Mouse (Mus musculus) heart, embryonic 11.5 days (tissue): ENCODE measurements at regions not wholly inside any gene's neighbourhood (a gene's known extent, or its start where the extent isn't known, plus 50 kb on each side); places are given as distances from the start of the nearest gene placed in this dataset.
"Not testable (repeated sequence)": the region's sequence is repeated elsewhere in the genome, so short reads cannot be mapped to it uniquely, and the experiment has no call there.

Experiments used
- ATAC-seq: fragments of 200-750 bp; cut with Nextera tagmentation; replicated peaks from 2 replicates; pipeline ENCODE4 v1.8.0; 2017; ENCODE audit warnings: moderate library complexity; ENCODE audit not compliant: insufficient number of reproducible peaks, low FRiP score, low TSS enrichment
- H3K27ac ChIP-seq: fragments of 300-500 bp; sonication (generic); 2 replicates; pipeline ENCODE4 v1.5.1; 2014; ENCODE audit warnings: mild to moderate bottlenecking, low read depth, low read length
- H3K27me3 ChIP-seq: fragments of 300-500 bp; sonication (generic); 2 replicates; pipeline ENCODE4 v1.6.1; 2014; ENCODE audit warnings: mild to moderate bottlenecking, low read length, mixed read lengths; ENCODE audit not compliant: control insufficient read depth, insufficient read depth
- H3K36me3 ChIP-seq: fragments of 300-500 bp; sonication (generic); 2 replicates; pipeline ENCODE4 v1.6.1; 2014; ENCODE audit warnings: mild to moderate bottlenecking, low read length, moderate library complexity, mixed read lengths; ENCODE audit not compliant: control insufficient read depth, insufficient read depth
- H3K4me1 ChIP-seq: fragments of 300-500 bp; sonication (generic); 2 replicates; pipeline ENCODE4 v1.6.1; 2014; ENCODE audit warnings: low read length; ENCODE audit not compliant: control insufficient read depth, insufficient read depth
- H3K4me2 ChIP-seq: fragments of 300-500 bp; sonication (generic); 2 replicates; pipeline ENCODE4 v1.6.1; 2014; ENCODE audit warnings: mild to moderate bottlenecking, moderate library complexity
- H3K4me3 ChIP-seq: fragments of 300-500 bp; sonication (generic); 2 replicates; pipeline ENCODE4 v1.5.1; 2014; ENCODE audit warnings: low read depth, low read length
- H3K9ac ChIP-seq: fragments of 300-500 bp; sonication (generic); 2 replicates; pipeline ENCODE4 v1.6.1; 2014; ENCODE audit warnings: mild to moderate bottlenecking, low read depth, low read length, moderate library complexity
- H3K9me3 ChIP-seq: fragments of 300-500 bp; sonication (generic); replicated peaks from 2 replicates; pipeline ENCODE4 v1.6.1; 2016; ENCODE audit warnings: low read length; ENCODE audit not compliant: control insufficient read depth
- WGBS: fragments of 180-500 bp; shearing (Covaris S2); extraction: QIAGEN DNeasy Blood & Tissue Kit; methylation state at CpG from one replicate; pipeline ENCODE4 v1.1.7; 2014; ENCODE audit not compliant: insufficient replicate concordance; 5-methylcytosine and 5-hydroxymethylcytosine counted together

- no peaks in the 10 kb centered on the region for H3K36me3 ChIP-seq
- no peaks in the 10 kb centered on the region for H3K9me3 ChIP-seq
- H3K27me3 ChIP-seq, result no peaks in the 10 kb centered on the region
- WGBS, result 77% methylated on average over 3 of the region's 3 CpGs
- no peak overlapping the region for H3K4me3 ChIP-seq
- no peaks in the 10 kb centered on the region for H3K4me1 ChIP-seq
- ATAC-seq, result no peak
- H3K4me2 ChIP-seq, result no peak overlapping the region
- no peak overlapping the region for H3K9ac ChIP-seq
- H3K27ac ChIP-seq, result no peak overlapping the region
These were observed 140.4 kb upstream of the Ipo5 start for GRCm38 (mm10) chr14:120770579-120770978.

- H3K4me2 ChIP-seq, H3K4me3 ChIP-seq, ATAC-seq, H3K9me3 ChIP-seq, H3K27me3 ChIP-seq, H3K36me3 ChIP-seq, H3K4me1 ChIP-seq, H3K27ac ChIP-seq, H3K9ac ChIP-seq: not testable (repeated sequence)
- 68% methylated on average over 3 of the region's 4 CpGs for WGBS
These were observed 138.0 kb upstream of the Ipo5 start for GRCm38 (mm10) chr14:120773001-120773400.

- Histone ChIP-seq H3K27ac (no peak overlapping the region), H3K36me3 (no peaks in the 10 kb centered on the region), H3K9ac (no peak overlapping the region), H3K9me3 (no peaks in the 10 kb centered on the region), H3K27me3 (no peaks in the 10 kb centered on the region), H3K4me3 (no peak overlapping the region), H3K4me2 (no peak overlapping the region), H3K4me1 (no peaks in the 10 kb centered on the region)
- ATAC-seq, result no peak
- WGBS, result 78% methylated on average over 4 of the region's 4 CpGs
These were observed 119.0 kb upstream of the Ipo5 start for GRCm38 (mm10) chr14:120791828-120792554.

GRCm38 (mm10) chr14:120797916-120798490, 113.0 kb upstream of the Ipo5 start:
- Histone ChIP-seq H3K27ac (no peak overlapping the region), H3K4me1 (no peaks in the 10 kb centered on the region), H3K9ac (no peak overlapping the region), H3K4me3 (no peak overlapping the region), H3K36me3 (no peaks in the 10 kb centered on the region), H3K9me3 (no peaks in the 10 kb centered on the region), H3K4me2 (no peak overlapping the region), H3K27me3 (no peaks in the 10 kb centered on the region)
- 57% methylated on average over 7 of the region's 7 CpGs for WGBS
- ATAC-seq, result no peak

DNA sequence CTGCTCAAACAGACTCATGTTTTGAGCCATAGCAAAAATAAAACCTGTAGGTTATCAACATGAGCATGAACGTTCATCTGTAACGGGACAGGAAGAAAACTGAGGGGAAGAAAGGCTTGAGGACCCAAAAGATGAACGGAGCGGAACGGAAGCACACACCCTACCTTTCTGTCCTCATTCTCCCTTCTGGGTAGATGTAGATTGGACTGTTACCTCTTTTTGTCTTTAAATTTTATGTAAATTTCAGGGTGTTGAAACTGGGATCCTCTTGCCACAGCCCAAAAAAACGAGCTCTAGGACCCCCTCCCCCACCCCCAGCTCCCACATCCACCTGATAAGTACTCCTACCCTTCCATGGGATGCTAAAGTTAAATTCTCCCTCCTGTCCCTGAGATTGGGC, 107.8 kb upstream of the Ipo5 start:
- peak overlapping the region; percentile 55 for H3K4me2 ChIP-seq
- WGBS, result 64% methylated on average over 6 of the region's 6 CpGs
- H3K9me3 ChIP-seq, result no peaks in the 10 kb centered on the region
- no peak overlapping the region for H3K27ac ChIP-seq
- H3K4me1 ChIP-seq, result no peaks in the 10 kb centered on the region
- no peak overlapping the region for H3K9ac ChIP-seq
- H3K27me3 ChIP-seq, result no peaks in the 10 kb centered on the region
- ATAC-seq, result no peak
- H3K4me3 ChIP-seq, result no peak overlapping the region; the same call in 1 of the 2 replicates
- H3K36me3 ChIP-seq, result no peaks in the 10 kb centered on the region

GRCm38 (mm10) chr14:120803739-120804138, 107.3 kb upstream of the Ipo5 start:
- Histone ChIP-seq H3K9ac (0 out of 2 replicates have a peak overlapping the region, but pooled peaks have one; percentile 49), H3K27me3 (no peaks in the 10 kb centered on the region), H3K4me1 (no peaks in the 10 kb centered on the region), H3K4me2 (peak overlapping the region; percentile 55), H3K9me3 (no peaks in the 10 kb centered on the region), H3K4me3 (peak overlapping the region; percentile 19), H3K27ac (no peak overlapping the region), H3K36me3 (no peaks in the 10 kb centered on the region)
- 10% methylated on average over 12 of the region's 12 CpGs for WGBS
- no peak for ATAC-seq

DNA sequence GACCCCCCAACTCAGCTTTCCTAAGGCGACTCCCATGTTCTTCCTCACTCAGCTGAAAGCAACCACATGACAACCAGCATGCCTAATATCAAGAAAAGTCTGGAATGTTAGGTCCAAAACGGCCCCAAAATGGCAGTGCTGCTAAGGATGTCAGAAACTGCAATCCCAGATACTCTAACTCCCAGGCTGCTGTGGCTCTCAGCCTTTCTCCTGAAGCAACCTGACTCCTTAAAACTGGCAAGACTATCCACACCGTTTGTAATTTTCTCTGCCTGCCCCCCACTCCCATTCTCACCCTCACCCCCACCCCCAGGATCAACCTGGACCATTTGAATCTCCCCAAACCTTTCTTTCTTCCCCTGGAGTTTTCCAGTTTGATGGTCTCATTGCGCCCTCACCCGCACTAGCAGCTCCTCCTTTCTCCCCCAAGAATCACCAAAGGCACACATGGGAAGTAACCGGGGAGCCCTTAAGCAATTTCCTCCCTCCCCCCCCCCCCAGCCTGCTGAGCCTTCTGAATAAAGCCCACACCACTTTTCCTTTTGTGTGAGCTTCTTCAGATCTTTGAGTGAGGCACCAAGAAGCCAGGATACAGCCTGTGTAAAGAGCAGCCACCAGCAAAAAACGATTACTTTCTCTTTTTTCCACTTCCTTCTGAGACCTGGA, 106.7 kb upstream of the Ipo5 start:
- ATAC-seq, result no peak
- no peaks in the 10 kb centered on the region for H3K4me1 ChIP-seq
- no peak overlapping the region for H3K27ac ChIP-seq
- no peak overlapping the region for H3K9ac ChIP-seq
- no peaks in the 10 kb centered on the region for H3K36me3 ChIP-seq
- H3K4me2 ChIP-seq, result peak overlapping the region; percentile 55
- no peaks in the 10 kb centered on the region for H3K27me3 ChIP-seq
- WGBS, result 23% methylated on average over 7 of the region's 7 CpGs
- no peak overlapping the region for H3K4me3 ChIP-seq
- H3K9me3 ChIP-seq, result no peaks in the 10 kb centered on the region

DNA sequence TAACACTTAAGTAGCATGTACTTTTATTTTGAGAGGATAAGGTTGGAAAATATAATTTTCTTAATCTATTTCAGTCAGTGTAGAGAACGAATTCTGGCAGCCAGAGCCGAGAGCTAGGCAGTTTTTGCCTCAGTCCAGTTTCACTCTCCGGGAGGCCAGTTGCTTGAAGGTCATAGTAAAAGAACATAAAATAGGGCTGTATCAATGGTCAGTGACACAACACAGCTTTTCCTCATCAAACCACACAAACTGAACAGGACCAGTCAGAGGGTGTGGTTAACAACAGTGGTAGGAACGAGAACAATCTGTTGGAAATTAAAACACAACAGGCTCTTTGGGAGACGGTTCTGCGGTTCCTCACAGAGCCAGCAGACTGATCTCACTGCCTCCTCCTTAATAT, 105.9 kb upstream of the Ipo5 start:
- 70% methylated on average over 6 of the region's 6 CpGs for WGBS
- ATAC-seq, result no peak

More for the DNA sequence above, 105.9 kb upstream of the Ipo5 start:
- Histone ChIP-seq H3K9ac (no peak overlapping the region), H3K27me3 (no peaks in the 10 kb centered on the region), H3K4me3 (no peak overlapping the region), H3K4me2 (no peak overlapping the region), H3K4me1 (no peaks in the 10 kb centered on the region), H3K9me3 (no peaks in the 10 kb centered on the region), H3K36me3 (no peaks in the 10 kb centered on the region), H3K27ac (no peak overlapping the region)
